Mouse (Mus musculus) heart, postnatal 0 days (tissue): ENCODE results near the gene Atxn2. TPM values are rescaled to one million over a fixed set of nuclear protein-coding genes. Genes with fewer than 3 reads are reported as not detected.

ENCODE experiments used
- ATAC-seq: fragments of 200-750 bp; cut with Nextera tagmentation; 2 replicates; pipeline ENCODE4 v1.8.0; 2017; ENCODE audit warnings: low read depth, moderate number of reproducible peaks, moderate library complexity; ENCODE audit not compliant: insufficient read depth
- DNase-seq: peaks from one replicate; pipeline ENCODE4 v3.0.0-alpha.2; 2016; ENCODE audit warnings: low spot score
- H3K27ac ChIP-seq: fragments of 300-500 bp; sonication (generic); 2 replicates; pipeline ENCODE4 v1.5.1; 2014; ENCODE audit warnings: low read depth, mild to moderate bottlenecking
- H3K27me3 ChIP-seq: fragments of 300-500 bp; sonication (generic); 2 replicates; pipeline ENCODE4 v1.6.1; 2014; ENCODE audit warnings: low read length, mixed read lengths; ENCODE audit not compliant: control insufficient read depth, insufficient read depth
- H3K36me3 ChIP-seq: fragments of 300-500 bp; sonication (generic); replicated peaks from 2 replicates; pipeline ENCODE4 v1.6.1; 2014; ENCODE audit warnings: low read length, mixed read lengths; ENCODE audit not compliant: control insufficient read depth, insufficient read depth
- H3K4me1 ChIP-seq: fragments of 300-500 bp; sonication (generic); 2 replicates; pipeline ENCODE4 v1.6.1; 2014; ENCODE audit warnings: antibody characterized with exemption; ENCODE audit not compliant: control insufficient read depth, insufficient read depth
- H3K4me2 ChIP-seq: fragments of 300-500 bp; sonication (generic); 2 replicates; pipeline ENCODE4 v1.6.1; 2014; ENCODE audit warnings: low read depth, mild to moderate bottlenecking, low read length, moderate library complexity
- H3K4me3 ChIP-seq: fragments of 300-500 bp; sonication (generic); 2 replicates; pipeline ENCODE4 v1.5.1; 2014; ENCODE audit warnings: low read depth, low read length
- H3K9ac ChIP-seq: fragments of 300-500 bp; sonication (generic); replicated peaks from 2 replicates; pipeline ENCODE4 v1.6.1; 2014; ENCODE audit warnings: low read depth, low read length, mixed read lengths
- H3K9me3 ChIP-seq: fragments of 300-500 bp; sonication (generic); replicated peaks from 2 replicates; pipeline ENCODE4 v1.6.1; 2016; ENCODE audit warnings: low read length; ENCODE audit not compliant: control insufficient read depth
- CTCF ChIP-seq: IDR thresholded peaks from 2 replicates; pipeline ENCODE4 v1.5.1; 2016; ENCODE audit warnings: antibody characterized with exemption, control low read depth, low read depth
- EP300 ChIP-seq: IDR thresholded peaks from 2 replicates; pipeline ENCODE4 v1.6.1; 2016; ENCODE audit warnings: antibody characterized with exemption, low read depth
- WGBS: fragments of 180-500 bp; shearing (Covaris S2); extraction: QIAGEN DNeasy Blood & Tissue Kit; methylation state at CpG from one replicate; pipeline ENCODE4 v1.1.7; 2014; 5-methylcytosine and 5-hydroxymethylcytosine counted together
- polyA plus RNA-seq: library from polyadenylated mRNA; unstranded; fragments of >200 nt; fragmentation: Nextera tagmentation; extraction: Ambion mirVana; gene quantifications from 2 replicates; pipeline ENCODE4 v1.2.1, GENCODE M21; 2015
- total RNA-seq: library from RNA; depleted of rRNA; stranded (reverse); fragments of >200 nt; gene quantifications from 2 replicates; pipeline ENCODE4 v1.2.3, GENCODE M21; 2014; ENCODE audit warnings: low replicate concordance

Gene Atxn2
- total and polyA plus RNA-seq, 2 experiments from 2014 or later = 41.2 to 41.7 TPM

GRCm38 (mm10) chr5:121667067-121667466 is 44.1 kb upstream of the Atxn2 start:
- Histone ChIP-seq H3K4me2 (no peak overlapping the region), H3K27me3 (no peaks in the 10 kb centered on the region), H3K4me1 (no peaks in the 10 kb centered on the region), H3K4me3 (no peak overlapping the region), H3K9me3 (no peaks in the 10 kb centered on the region), H3K36me3 (peaks cover 73% of the 10 kb centered on the region), H3K27ac (no peak overlapping the region), H3K9ac (no peak overlapping the region)
- TF ChIP-seq CTCF = no peak
- no peak for TF ChIP-seq EP300
- no peak for DNase-seq
- WGBS = 89% methylated on average over 4 of the region's 4 CpGs
- no peak for ATAC-seq

DNA sequence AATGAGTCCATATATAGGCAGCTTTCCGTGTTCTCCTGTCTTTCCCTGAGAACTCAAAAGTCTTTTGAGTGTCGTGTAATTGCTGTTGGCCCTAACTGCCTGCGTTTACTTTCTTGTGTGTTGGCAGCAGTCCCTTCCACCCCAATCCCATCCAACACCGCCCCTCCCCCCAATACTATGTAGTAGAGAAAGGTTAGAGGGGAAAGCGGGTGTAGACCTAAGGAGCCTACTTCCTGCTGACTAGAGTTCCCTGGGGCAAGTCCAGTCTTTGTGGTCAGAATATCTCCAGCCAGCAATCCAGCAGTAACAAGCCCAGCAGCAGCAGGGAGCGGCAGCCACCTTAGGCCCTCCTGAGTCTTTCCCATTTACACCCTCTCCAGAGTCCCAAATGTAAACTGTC is 42.7 kb upstream of the Atxn2 start:
- 68% methylated on average over 6 of the region's 6 CpGs for WGBS
- Histone ChIP-seq H3K4me1 (no peaks in the 10 kb centered on the region), H3K27me3 (no peaks in the 10 kb centered on the region), H3K36me3 (peaks cover 71% of the 10 kb centered on the region), H3K9me3 (no peaks in the 10 kb centered on the region), H3K4me2 (no peak overlapping the region), H3K4me3 (no peak overlapping the region), H3K27ac (no peak overlapping the region), H3K9ac (no peak overlapping the region)
- no peak for TF ChIP-seq CTCF
- TF ChIP-seq EP300 = no peak
- DNase-seq (no peak), ATAC-seq (no peak)

DNA sequence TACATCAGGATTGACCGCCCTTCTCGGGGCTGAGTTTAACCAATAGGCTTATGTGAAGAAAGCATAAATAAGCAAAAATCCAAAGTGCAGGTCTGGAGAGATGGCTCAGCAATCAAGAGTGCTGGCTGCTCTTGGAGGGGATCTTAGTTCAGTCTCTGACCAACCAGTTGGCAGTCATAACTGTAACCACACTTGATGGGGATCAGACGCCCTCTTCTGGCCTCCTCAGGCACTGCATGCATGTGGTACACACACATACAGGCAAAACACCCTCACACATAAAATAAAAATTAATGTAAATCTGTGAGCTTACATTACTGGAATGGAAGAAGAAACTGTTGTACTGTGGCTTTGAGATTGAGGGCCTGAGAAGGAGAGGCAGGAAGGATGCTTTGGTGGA is 40.7 kb upstream of the Atxn2 start:
- TF ChIP-seq CTCF = peak; percentile 29
- TF ChIP-seq EP300 = no peak
- no peaks in the 10 kb centered on the region for H3K27me3 ChIP-seq
- no peak overlapping the region for H3K4me2 ChIP-seq
- 80% methylated on average over 3 of the region's 3 CpGs for WGBS
- DNase-seq (no peak), ATAC-seq (no peak)
- H3K9me3 ChIP-seq = no peaks in the 10 kb centered on the region
- no peak overlapping the region for H3K9ac ChIP-seq
- no peak overlapping the region for H3K4me3 ChIP-seq
- no peaks in the 10 kb centered on the region for H3K4me1 ChIP-seq
- peaks cover 73% of the 10 kb centered on the region for H3K36me3 ChIP-seq
- H3K27ac ChIP-seq = no peak overlapping the region

- H3K4me3 ChIP-seq = no peak overlapping the region
- ATAC-seq (no peak), DNase-seq (no peak)
- TF ChIP-seq CTCF (no peak), EP300 (no peak)
- no peaks in the 10 kb centered on the region for H3K27me3 ChIP-seq
- H3K4me1 ChIP-seq = peaks cover 8% of the 10 kb centered on the region; the same call in 1 of the 2 replicates
- H3K36me3 ChIP-seq = peaks cover 85% of the 10 kb centered on the region
- no peaks in the 10 kb centered on the region for H3K9me3 ChIP-seq
- 90% methylated on average over 2 of the region's 2 CpGs for WGBS
- H3K4me2 ChIP-seq = no peak overlapping the region
- H3K27ac ChIP-seq = no peak overlapping the region
- no peak overlapping the region for H3K9ac ChIP-seq
Measured at GRCm38 (mm10) chr5:121682250-121682649, 28.9 kb upstream of the Atxn2 start.

GRCm38 (mm10) chr5:121685495-121685894 is 25.6 kb upstream of the Atxn2 start:
- Histone ChIP-seq H3K27ac (peak overlapping the region; percentile 18), H3K4me3 (no peak overlapping the region), H3K4me2 (no peak overlapping the region), H3K9ac (no peak overlapping the region), H3K4me1 (peaks cover 8% of the 10 kb centered on the region; the same call in 1 of the 2 replicates), H3K27me3 (no peaks in the 10 kb centered on the region), H3K9me3 (no peaks in the 10 kb centered on the region), H3K36me3 (peaks cover 53% of the 10 kb centered on the region)
- ATAC-seq (peak; percentile 63; the same call in 1 of the 2 replicates), DNase-seq (peak; percentile 20)
- WGBS = 55% methylated on average over 6 of the region's 6 CpGs
- TF ChIP-seq CTCF (no peak), EP300 (no peak)
